Comparison of ENCODE assay signal across 17 mouse cellular contexts in genomic region chr11:26117651-26118050, GRCm38 (mm10).
"Had no signal": no experiment of that assay in that cellular context is flagged by ENCODE, and none has a peak within 500 bp of the region (broad histone marks: within the 10 kb centered on the region; RNA-seq: fewer than 3 reads in every experiment).

No protein-coding gene starts in this region.

- H3K36me3 ChIP-seq: liver, embryonic 15.5 days; lung, embryonic 15.5 days; midbrain, embryonic 13.5 days; midbrain, embryonic 15.5 days; neural tube, embryonic 12.5 days had no signal

- H3K27me3 ChIP-seq: liver, embryonic 15.5 days; lung, embryonic 15.5 days; megakaryocyte, embryonic 14.5 days; midbrain, embryonic 13.5 days; midbrain, embryonic 15.5 days; neural tube, embryonic 12.5 days had no signal

- H3K4me3 ChIP-seq: liver, embryonic 15.5 days; lung, embryonic 15.5 days; megakaryocyte, embryonic 14.5 days; midbrain, embryonic 13.5 days; midbrain, embryonic 15.5 days; neural tube, embryonic 12.5 days had no signal

- H3K4me1 ChIP-seq: liver, embryonic 15.5 days; lung, embryonic 15.5 days; megakaryocyte, embryonic 14.5 days had no signal

- DNase-seq: liver, postnatal 0 days; lung, adult 2 months; lung, postnatal 14 days; lung, postnatal 36 days; right cerebral cortex, postnatal 25 days; thymus, adult 18-20 months; thymus, postnatal 14 days; thymus, postnatal 36 days had no signal

- ATAC-seq: liver, postnatal 0 days; lung, postnatal 0 days; midbrain, embryonic 13.5 days; midbrain, embryonic 15.5 days had no signal

- H3K4me2 ChIP-seq: liver, embryonic 15.5 days; lung, embryonic 15.5 days; midbrain, embryonic 11.5 days; midbrain, embryonic 13.5 days; midbrain, embryonic 15.5 days; neural tube, embryonic 12.5 days had no signal

- H3K9ac ChIP-seq: liver, embryonic 15.5 days; liver, postnatal 0 days; lung, embryonic 15.5 days; midbrain, embryonic 13.5 days; midbrain, embryonic 15.5 days; neural tube, embryonic 12.5 days had no signal

- H3K9me3 ChIP-seq: liver, embryonic 15.5 days; lung, embryonic 15.5 days; megakaryocyte, embryonic 14.5 days; midbrain, embryonic 13.5 days; midbrain, embryonic 15.5 days; neural tube, embryonic 12.5 days had no signal

- H3K27ac ChIP-seq: liver, embryonic 15.5 days; lung, embryonic 15.5 days; macrophage; midbrain, embryonic 13.5 days; midbrain, embryonic 15.5 days; neural tube, embryonic 12.5 days had no signal
